Mouse (Mus musculus): ENCODE measurements around the gene Wnk2. TPM values are rescaled to one million over a fixed set of nuclear protein-coding genes. Genes with fewer than 3 reads are reported as not detected.
"Not testable (repeated sequence)": the region's sequence is repeated elsewhere in the genome, so short reads cannot be mapped to it uniquely, and the experiment has no call there.

Gene Wnk2
- total RNA-seq, 4 experiments from 2014 or later: 60.5 to 89.6 (median 75.4) TPM

GRCm38 (mm10) chr13:49094667-49095066 is 53.1 kb downstream of the Wnk2 start:
- DNase-seq (ENCODE audit: low spot score): no peak

- DNase-seq (ENCODE audit: low spot score): no peak
Measured at GRCm38 (mm10) chr13:49093471-49093891, 54.3 kb downstream of the Wnk2 start.

- no peak for DNase-seq (ENCODE audit: low spot score)
Measured at GRCm38 (mm10) chr13:49092596-49092995, 55.2 kb downstream of the Wnk2 start.

DNA sequence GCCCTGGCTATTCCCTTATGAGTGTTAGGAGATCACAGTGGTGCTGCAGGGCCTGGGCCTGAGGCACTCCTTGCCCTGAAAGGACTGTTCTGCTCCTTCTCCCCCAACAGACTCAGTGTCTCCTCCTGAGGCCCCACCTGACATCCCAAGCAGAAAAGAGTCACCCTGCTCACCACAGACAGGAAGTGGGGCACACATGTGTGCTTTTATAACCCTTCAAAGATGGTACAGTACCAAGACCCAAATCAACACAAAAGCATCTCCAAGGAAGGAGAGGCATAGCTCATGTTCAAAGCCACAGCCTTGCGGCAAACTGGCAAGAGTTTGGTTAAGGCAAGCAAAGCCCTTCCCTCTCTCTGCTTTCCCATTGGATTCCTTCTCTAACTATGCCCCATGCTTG is 57.6 kb downstream of the Wnk2 start:
- no peak for DNase-seq (ENCODE audit: low spot score)

GRCm38 (mm10) chr13:49088874-49089273 is 58.9 kb downstream of the Wnk2 start:
- DNase-seq (ENCODE audit: low spot score): peak; percentile 61

- DNase-seq (ENCODE audit: low spot score): peak; percentile 47
Measured at GRCm38 (mm10) chr13:49087420-49087819, 60.4 kb downstream of the Wnk2 start.

DNA sequence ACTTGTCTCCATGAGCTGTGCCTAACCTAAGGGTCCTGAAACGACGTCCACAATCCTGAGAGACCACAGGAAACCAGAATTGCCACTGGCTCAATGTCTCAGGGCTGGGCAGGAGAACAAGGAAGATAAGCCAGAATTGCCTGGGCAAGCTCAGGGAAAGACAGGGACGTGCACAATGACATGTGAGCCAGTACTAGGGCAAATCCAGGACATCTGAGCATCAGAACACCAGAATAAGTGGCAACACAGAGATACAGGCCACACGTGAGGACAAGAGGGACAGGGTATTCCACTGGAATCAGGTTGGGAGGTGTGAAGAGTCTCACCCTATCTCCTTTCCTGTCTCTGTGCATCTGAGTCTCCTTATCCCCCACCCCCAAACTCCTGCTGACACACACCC is 61.4 kb downstream of the Wnk2 start:
- DNase-seq (ENCODE audit: low spot score): peak; percentile 21

DNA sequence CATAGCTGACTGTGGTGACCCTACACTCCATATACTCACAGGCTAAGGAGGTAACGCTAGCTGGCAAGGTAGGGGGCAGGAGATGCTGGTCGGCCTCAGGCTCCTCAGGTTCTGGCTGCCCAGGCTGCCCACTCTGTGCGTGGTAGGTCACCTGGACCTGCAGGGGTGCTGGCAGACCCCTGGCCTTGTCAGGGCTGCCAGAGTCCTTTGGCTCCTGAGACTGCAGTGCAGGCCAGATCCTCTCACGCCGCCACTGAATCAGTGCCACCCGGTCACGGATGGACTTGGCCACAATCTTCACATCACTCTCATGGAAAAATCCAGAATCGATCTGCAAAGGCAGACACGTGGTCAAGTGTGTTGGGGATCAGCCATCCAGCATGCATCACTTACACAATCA is 62.6 kb downstream of the Wnk2 start:
- no peak for DNase-seq (ENCODE audit: low spot score)

GRCm38 (mm10) chr13:49084781-49085180 is 63.0 kb downstream of the Wnk2 start:
- no peak for DNase-seq (ENCODE audit: low spot score)

DNA sequence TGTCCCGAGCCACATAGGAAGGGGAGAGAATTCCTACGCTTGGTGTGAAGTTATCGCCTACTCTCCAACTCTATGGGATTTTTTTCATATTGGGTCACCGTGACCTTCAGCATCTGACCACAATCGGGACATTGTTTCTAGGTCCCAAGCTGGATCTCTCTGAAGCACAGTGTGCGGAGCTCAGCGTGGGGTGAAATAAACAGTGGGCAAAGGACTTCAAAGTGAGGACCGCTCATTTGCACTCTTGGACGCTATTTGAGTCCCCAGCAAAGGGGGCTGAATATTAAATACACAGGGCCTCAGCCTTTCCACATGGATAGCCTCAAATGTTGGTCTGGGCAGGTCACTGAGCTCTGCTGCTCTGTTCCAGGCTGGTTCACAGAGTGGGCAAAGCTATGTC is 63.9 kb downstream of the Wnk2 start:
- no peak for DNase-seq (ENCODE audit: low spot score)

GRCm38 (mm10) chr13:49082151-49082879 is 65.5 kb downstream of the Wnk2 start:
- no peak for DNase-seq (ENCODE audit: low spot score)

- no peak for DNase-seq (ENCODE audit: low spot score)
Measured at GRCm38 (mm10) chr13:49076196-49076595, 71.6 kb downstream of the Wnk2 start.

DNA sequence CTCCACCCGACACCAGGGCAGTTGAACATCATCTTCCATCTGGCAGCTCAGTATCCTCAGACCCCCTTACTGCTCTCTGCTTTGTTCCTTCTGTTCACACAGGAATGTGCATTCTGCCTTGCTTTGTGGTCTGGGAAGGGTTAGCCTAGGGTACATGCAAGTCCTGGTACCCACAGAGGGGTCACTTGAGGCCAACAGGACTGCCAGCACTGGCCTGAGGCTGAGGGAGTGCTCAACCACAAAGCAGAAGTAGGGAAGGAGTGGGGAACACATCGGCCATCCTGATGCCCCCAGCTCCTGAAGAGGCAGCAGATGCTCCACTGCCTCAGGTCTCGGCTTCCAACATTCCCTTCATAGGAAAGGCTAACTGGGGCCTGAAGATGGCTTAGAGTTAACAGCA is 72.4 kb downstream of the Wnk2 start:
- no peak for DNase-seq (ENCODE audit: low spot score)

DNA sequence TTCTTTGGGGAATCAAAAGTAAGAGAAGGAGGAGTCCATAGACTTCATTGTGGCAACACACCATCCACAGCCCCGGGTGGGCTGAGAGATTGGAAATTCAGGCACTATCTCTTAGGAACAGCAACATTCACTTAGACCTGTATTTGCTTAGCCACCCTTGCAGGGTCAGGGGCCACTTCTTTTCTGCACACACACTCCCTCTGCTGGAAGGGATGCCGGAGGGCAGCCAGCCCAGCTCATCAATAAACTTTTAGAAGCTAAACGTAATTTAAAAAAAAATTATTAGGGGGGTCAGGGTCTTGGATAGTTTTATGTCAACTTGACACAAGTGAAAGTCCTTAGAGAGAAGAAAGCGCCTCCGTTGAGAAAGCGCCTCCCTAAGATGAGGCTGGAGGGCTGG is 74.5 kb downstream of the Wnk2 start:
- DNase-seq (ENCODE audit: low spot score): no peak

DNA sequence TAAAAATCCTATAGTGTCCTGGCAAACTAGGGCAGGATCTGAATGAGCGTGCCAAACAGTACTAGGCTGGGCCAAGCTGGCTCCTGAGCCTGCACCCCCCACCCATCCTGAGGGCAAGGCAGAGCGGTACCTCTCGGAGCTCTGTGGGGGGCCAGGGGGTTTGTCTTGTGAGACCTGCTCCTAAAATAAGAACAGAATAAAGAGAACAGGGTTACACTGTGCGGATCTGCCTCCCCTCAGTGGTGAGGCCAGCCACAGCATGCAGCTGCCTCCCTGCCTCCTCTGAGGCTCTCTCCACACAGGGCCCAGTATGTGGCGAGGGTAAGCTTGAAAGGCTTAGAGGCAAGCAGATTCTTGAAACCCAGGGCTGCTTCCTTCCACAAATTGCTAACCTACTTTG is 76.0 kb downstream of the Wnk2 start:
- no peak for DNase-seq (ENCODE audit: low spot score)

GRCm38 (mm10) chr13:49069979-49070378 is 77.8 kb downstream of the Wnk2 start:
- no peak for DNase-seq (ENCODE audit: low spot score)

DNA sequence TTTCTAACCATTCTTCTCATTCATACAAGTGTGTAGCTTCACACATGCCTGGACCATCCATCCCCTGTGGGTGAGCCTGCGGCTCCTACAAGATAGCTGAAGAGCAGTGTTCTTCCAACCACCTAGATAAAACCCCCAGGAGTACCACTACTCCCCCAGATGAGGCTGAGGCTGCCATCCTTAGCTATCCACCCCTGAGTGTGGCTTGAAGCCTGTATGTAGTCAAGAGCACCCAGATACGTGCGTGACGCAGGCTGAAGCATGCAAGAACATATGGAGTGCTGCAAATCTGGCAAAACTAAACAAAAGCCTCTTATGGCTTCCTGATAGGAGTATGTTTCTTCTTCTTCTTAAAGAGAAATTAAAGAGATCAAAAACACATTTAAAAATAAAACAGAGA is 78.4 kb downstream of the Wnk2 start:
- DNase-seq (ENCODE audit: low spot score): no peak

DNA sequence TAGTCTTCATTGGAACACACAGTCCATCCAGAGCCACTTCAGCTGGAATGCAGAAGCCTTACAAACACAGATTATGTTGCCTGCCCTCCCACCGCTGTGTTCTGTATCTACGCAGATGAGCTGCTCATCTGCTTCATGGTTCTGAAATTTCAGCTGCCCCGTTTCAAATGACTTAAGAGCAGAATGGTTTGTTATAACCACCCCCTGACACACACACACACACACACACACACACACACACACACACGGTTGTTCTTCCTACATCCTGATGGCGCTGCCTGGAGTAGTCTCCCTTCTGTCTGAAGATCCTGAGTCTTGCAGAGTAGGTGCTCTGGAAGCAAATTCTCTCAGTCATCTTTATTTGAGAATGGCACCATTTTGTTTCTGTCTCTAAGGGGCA is 83.6 kb downstream of the Wnk2 start:
- no peak for DNase-seq (ENCODE audit: low spot score)

- no peak for DNase-seq (ENCODE audit: low spot score)
Measured at GRCm38 (mm10) chr13:49060456-49060855, 87.4 kb downstream of the Wnk2 start.

DNA sequence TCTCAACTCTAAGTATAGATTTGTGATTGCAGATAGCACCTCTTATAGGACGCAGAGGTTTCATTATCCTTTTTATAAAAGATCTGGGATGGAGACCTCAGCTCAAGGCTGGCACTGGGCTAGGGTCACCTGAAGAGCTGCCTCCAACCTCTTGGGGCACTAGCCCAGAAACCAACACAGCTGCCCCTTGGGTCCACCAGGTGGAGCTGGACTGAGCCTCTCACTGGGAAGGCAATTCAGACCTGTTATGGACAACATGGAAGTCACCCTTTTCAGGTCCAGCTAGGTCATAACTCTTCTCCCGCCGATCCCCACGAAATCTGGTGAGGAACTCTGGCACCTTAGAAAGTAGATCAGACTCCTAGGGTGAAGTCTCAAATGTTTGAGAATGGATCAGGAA is 89.3 kb downstream of the Wnk2 start:
- no peak for DNase-seq (ENCODE audit: low spot score)

DNA sequence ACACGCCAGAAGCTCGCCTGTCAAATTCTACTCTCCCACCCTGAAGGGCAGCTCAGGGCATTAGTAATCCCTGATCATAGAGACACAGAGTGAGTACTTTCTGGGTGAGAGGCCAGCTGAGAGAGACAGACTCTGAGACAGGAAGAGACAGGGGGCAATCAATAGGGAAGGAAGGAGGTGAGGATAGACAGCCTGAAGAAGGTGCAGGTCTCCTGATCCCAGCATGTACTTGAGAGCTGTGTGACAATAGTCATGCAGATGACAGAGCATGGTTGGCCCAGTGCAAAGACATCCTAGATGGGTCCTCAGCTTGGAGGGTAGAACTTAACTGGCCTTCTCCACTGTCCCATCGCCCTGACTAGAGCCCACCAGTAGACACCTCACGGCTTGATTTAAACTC is 91.5 kb downstream of the Wnk2 start:
- no peak for DNase-seq (ENCODE audit: low spot score)

DNA sequence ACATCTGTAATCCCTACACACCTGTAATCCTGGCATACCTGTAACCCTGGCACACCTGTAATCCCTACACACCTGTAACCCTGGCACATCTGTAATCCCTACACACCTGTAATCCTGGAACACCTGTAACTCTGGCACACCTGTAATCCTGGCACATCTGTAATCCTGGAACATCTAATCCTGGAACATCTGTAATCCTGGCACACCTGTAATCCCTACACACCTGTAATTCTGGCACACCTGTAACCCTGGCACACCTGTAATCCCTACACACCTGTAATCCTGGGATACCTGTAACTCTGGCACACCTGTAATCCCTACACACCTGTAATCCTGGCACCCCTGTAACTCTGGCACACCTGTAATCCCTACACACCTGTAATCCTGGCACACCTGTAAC is 93.1 kb downstream of the Wnk2 start:
- DNase-seq (ENCODE audit: low spot score): not testable (repeated sequence)

DNA sequence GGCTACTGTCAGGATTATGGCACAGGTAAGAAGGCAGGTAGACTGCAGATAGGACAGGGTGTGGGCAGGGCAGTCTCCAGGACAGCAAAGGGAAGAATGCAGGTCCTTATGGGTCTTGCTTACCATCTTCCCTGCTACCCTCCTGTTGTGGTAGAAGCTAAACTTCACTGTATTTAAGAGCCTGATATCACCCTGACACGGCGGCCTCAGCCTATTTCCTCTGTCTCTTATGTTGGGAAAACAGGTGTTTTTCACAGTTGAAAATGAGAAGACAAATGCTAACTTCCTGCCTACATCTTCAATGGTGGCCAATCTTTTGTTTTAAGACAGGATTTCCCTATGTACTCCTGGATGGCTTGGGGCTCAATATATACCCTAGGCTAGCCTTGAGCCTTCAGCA is 94.5 kb downstream of the Wnk2 start:
- DNase-seq (ENCODE audit: low spot score): no peak

- no peak for DNase-seq (ENCODE audit: low spot score)
Measured at GRCm38 (mm10) chr13:49052512-49052911, 95.3 kb downstream of the Wnk2 start.
